Mouse (Mus musculus) intestine, postnatal 0 days (tissue): ENCODE measurements around the gene Tiam2. TPM values are rescaled to one million over a fixed set of nuclear protein-coding genes. Genes with fewer than 3 reads are reported as not detected.

ENCODE experiments used
- ATAC-seq: fragments of 200-750 bp; cut with Nextera tagmentation; 2 replicates; pipeline ENCODE4 v1.8.0; 2017; ENCODE audit warnings: mild to moderate bottlenecking, moderate TSS enrichment, moderate library complexity
- H3K27ac ChIP-seq: fragments of 300-500 bp; sonication (generic); 2 replicates; pipeline ENCODE4 v1.5.1; 2014; ENCODE audit warnings: mild to moderate bottlenecking, low read depth, low read length, moderate library complexity
- H3K27me3 ChIP-seq: fragments of 300-500 bp; sonication (generic); replicated peaks from 2 replicates; pipeline ENCODE4 v1.6.1; 2014; ENCODE audit warnings: low read length, mixed read lengths; ENCODE audit not compliant: control insufficient read depth, insufficient read depth
- H3K36me3 ChIP-seq: fragments of 300-500 bp; sonication (generic); 2 replicates; pipeline ENCODE4 v1.6.1; 2014; ENCODE audit warnings: mild to moderate bottlenecking, moderate library complexity; ENCODE audit not compliant: control insufficient read depth, insufficient read depth
- H3K4me1 ChIP-seq: fragments of 300-500 bp; sonication (generic); replicated peaks from 2 replicates; pipeline ENCODE4 v1.6.1; 2014; ENCODE audit warnings: antibody characterized with exemption, low read length, mixed read lengths; ENCODE audit not compliant: control insufficient read depth, insufficient read depth
- H3K4me2 ChIP-seq: fragments of 300-500 bp; sonication (generic); replicated peaks from 2 replicates; pipeline ENCODE4 v1.6.1; 2014; ENCODE audit warnings: low read depth, mild to moderate bottlenecking, moderate library complexity
- H3K4me3 ChIP-seq: fragments of 300-500 bp; sonication (generic); 2 replicates; pipeline ENCODE4 v1.5.1; 2014; ENCODE audit warnings: low read depth, low read length
- H3K9ac ChIP-seq: fragments of 300-500 bp; sonication (generic); 2 replicates; pipeline ENCODE4 v1.6.1; 2014; ENCODE audit warnings: mild to moderate bottlenecking, low read depth, low read length
- H3K9me3 ChIP-seq: fragments of 300-500 bp; sonication (generic); 2 replicates; pipeline ENCODE4 v1.6.1; 2016; ENCODE audit warnings: mixed run types; ENCODE audit not compliant: control insufficient read depth
- CTCF ChIP-seq: sonication (generic); IDR thresholded peaks from 2 replicates; pipeline ENCODE4 v1.5.1; 2016; ENCODE audit warnings: low read depth, mild to moderate bottlenecking, control low read depth, antibody characterized with exemption, moderate library complexity
- WGBS: fragments of 180-500 bp; shearing (Covaris S2); extraction: QIAGEN DNeasy Blood & Tissue Kit; methylation state at CpG from one replicate; pipeline ENCODE4 v1.1.7; 2014; 5-methylcytosine and 5-hydroxymethylcytosine counted together
- polyA plus RNA-seq: library from polyadenylated mRNA; unstranded; fragments of >200 nt; fragmentation: Nextera tagmentation; extraction: Ambion mirVana; gene quantifications from 2 replicates; pipeline ENCODE4 v1.2.1, GENCODE M21; 2015

The Tiam2 gene
- polyA plus RNA-seq, 1 experiment from 2014 or later, result 1.9 TPM

DNA sequence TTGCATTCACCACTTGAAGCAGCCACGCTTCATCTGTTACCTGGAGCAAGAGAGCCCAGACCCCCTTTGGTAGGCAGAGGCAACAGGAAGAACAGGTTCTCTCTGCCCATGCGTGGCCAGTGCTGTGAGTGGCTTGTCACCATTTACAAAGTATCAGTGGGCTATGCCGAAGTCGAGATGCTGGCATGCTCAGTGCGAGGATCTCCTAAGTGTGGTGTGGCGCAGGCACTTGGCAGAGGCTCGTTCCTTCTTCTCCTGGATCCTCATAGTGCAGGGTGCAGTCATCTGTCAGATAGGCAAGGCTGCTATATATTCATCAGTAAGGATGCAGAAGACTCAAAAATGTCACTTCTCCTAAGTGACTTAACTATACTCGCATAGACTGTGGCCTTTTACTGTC lies 173.1 kb downstream of the Tiam2 start:
- TF ChIP-seq CTCF, result no peak
- Histone ChIP-seq H3K9me3 (no peaks in the 10 kb centered on the region), H3K4me3 (no peak overlapping the region), H3K27ac (no peak overlapping the region), H3K4me2 (no peak overlapping the region), H3K9ac (no peak overlapping the region), H3K36me3 (no peaks in the 10 kb centered on the region), H3K4me1 (no peaks in the 10 kb centered on the region), H3K27me3 (no peaks in the 10 kb centered on the region)
- no peak for ATAC-seq
- WGBS, result 91% methylated on average over 8 of the region's 8 CpGs

DNA sequence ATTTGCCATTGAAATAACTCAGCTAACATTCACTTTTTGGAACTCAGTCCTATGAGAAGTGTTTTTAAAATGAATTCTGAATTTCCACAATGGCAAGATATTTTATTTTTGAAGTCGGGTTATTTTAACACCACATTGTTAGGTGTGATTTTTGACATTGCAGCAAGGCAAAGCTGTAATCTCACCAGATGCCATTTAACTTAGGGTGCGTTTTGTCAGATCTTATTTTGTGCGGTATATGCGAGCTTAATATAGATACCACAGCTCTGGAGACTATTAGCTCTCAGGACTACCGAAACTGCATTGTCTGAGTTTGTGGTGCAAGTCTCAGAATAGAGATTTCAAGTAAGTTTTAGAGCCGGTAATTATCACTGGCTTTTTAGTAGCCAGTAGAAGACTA lies 173.7 kb downstream of the Tiam2 start:
- 95% methylated on average over 6 of the region's 6 CpGs for WGBS
- no peak for TF ChIP-seq CTCF
- Histone ChIP-seq H3K27me3 (no peaks in the 10 kb centered on the region), H3K36me3 (no peaks in the 10 kb centered on the region), H3K9me3 (no peaks in the 10 kb centered on the region), H3K27ac (no peak overlapping the region), H3K4me1 (no peaks in the 10 kb centered on the region), H3K4me2 (no peak overlapping the region), H3K4me3 (no peak overlapping the region), H3K9ac (no peak overlapping the region)
- no peak for ATAC-seq

DNA sequence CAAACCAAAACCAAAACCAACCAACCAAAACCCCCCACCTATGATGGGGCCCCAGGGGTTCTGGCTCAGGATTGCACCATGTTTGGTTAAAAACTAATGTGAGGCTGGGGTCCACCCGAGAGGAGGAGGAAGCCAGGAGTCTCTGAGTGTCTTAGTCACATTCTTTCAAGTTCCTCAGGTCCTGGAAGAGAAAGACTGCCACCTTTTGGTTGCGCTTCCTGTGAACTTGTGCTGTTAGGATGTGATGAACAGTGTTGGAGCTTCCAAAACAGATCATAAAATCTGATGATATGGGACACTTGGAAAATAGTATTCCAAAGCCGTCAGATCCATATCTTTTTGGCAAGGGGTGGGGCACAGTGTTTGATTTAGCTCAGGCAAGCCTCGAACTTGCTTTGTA lies 174.6 kb downstream of the Tiam2 start:
- no peak for ATAC-seq
- 79% methylated on average over 4 of the region's 4 CpGs for WGBS
- peak; percentile 32 for TF ChIP-seq CTCF

DNA sequence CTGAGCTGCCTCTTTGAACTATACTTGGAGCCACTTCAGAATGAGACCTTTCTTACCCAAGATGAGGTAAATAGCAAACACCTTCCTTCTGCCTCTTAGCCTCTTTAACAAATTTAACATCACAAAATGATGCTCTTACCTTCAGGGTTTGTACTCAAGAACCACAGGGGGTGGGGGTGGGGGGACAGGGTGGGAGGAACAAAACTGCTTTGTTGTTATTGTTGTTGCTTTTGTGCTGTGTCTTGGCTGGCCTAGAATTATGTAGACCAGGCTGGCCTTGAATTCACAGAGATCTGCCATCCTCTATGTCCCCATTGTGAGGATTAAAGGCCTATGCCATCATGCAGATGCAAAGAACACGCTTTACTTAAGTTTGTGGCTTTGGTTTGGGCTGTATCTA lies 179.3 kb downstream of the Tiam2 start:
- Histone ChIP-seq H3K36me3 (no peaks in the 10 kb centered on the region), H3K27ac (no peak overlapping the region), H3K9me3 (no peaks in the 10 kb centered on the region), H3K4me1 (no peaks in the 10 kb centered on the region), H3K9ac (no peak overlapping the region), H3K4me2 (no peak overlapping the region), H3K4me3 (no peak overlapping the region), H3K27me3 (no peaks in the 10 kb centered on the region)
- WGBS, result 79% methylated on average over 1 of the region's 1 CpGs
- TF ChIP-seq CTCF, result no peak
- no peak for ATAC-seq

More for the DNA sequence above, 174.6 kb downstream of the Tiam2 start:
- H3K4me3 ChIP-seq, result no peak overlapping the region
- H3K36me3 ChIP-seq, result no peaks in the 10 kb centered on the region
- no peak overlapping the region for H3K27ac ChIP-seq
- H3K9ac ChIP-seq, result no peak overlapping the region
- no peaks in the 10 kb centered on the region for H3K4me1 ChIP-seq
- no peaks in the 10 kb centered on the region for H3K27me3 ChIP-seq
- no peaks in the 10 kb centered on the region for H3K9me3 ChIP-seq
- no peak overlapping the region for H3K4me2 ChIP-seq

DNA sequence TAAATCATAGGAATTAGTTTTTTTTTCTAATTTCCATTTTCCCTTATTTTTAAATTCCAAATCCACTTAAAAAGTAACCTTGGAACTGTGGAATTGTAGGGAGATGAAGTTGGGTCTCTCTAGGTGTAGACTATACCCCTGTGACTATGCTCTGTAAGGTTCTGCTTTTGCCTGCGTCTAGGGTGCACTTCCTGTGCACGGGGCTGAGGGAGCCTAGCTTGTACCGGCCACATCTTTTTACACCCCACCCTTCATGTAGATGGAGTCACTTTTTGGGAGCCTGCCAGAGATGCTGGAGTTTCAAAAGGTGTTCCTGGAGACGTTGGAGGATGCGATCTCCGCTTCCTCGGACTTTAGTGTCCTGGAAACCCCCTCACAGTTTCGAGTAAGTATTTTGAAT lies 180.1 kb downstream of the Tiam2 start:
- WGBS, result 75% methylated on average over 8 of the region's 8 CpGs
- Histone ChIP-seq H3K9me3 (no peaks in the 10 kb centered on the region), H3K4me3 (no peak overlapping the region), H3K27ac (no peak overlapping the region), H3K27me3 (no peaks in the 10 kb centered on the region), H3K4me1 (no peaks in the 10 kb centered on the region), H3K9ac (no peak overlapping the region), H3K4me2 (no peak overlapping the region), H3K36me3 (no peaks in the 10 kb centered on the region)
- ATAC-seq, result no peak
- TF ChIP-seq CTCF, result no peak

DNA sequence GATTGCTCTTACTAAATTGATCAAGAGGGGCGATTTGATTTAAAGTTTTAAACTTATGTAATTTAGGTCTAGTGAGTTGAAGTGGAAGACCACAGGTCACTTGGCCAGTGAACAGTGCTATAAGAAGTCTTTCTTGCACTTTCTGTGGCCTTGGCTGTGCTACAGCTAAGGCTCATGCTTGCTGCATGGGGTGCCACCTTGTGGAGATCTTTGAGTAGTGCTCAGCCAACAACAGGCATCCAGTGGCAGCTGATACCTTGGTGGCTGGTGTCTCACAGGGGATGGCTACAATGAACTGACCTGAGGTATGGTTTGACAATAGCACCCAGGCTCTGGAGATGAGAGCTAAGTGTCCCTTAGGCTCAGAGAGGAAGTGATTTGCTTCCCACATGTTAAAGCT lies 183.5 kb downstream of the Tiam2 start:
- no peaks in the 10 kb centered on the region for H3K9me3 ChIP-seq
- no peak overlapping the region for H3K9ac ChIP-seq
- peak; percentile 54; the same call in 1 of the 2 replicates for ATAC-seq
- H3K36me3 ChIP-seq, result no peaks in the 10 kb centered on the region
- no peak overlapping the region for H3K27ac ChIP-seq
- no peaks in the 10 kb centered on the region for H3K4me1 ChIP-seq
- no peak overlapping the region for H3K4me2 ChIP-seq
- no peak overlapping the region for H3K4me3 ChIP-seq
- TF ChIP-seq CTCF, result peak; percentile 96
- WGBS, result 21% methylated on average over 1 of the region's 1 CpGs
- no peaks in the 10 kb centered on the region for H3K27me3 ChIP-seq

DNA sequence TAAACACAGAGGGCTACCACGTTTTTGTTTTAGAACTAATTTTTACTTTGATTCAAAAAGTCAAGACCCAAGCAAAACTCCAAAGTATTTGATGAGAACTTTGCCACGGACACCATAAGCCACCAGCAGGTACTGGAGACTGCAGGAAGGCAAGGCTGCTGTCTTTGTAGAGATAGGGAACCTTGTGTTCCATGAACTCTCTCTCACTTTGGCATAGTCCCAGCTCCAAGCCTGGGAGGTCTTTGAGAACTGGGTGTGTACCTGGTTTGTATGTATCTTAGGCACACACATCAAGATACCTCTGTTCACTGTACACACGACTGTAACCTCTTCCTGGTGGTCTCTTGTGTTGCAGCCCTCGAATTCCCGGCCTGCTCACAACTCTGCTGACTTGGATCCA lies 187.9 kb downstream of the Tiam2 start:
- no peaks in the 10 kb centered on the region for H3K4me1 ChIP-seq
- no peak overlapping the region for H3K4me3 ChIP-seq
- H3K27ac ChIP-seq, result no peak overlapping the region
- H3K27me3 ChIP-seq, result no peaks in the 10 kb centered on the region
- no peak overlapping the region for H3K9ac ChIP-seq
- 85% methylated on average over 5 of the region's 5 CpGs for WGBS
- peaks cover 17% of the 10 kb centered on the region; the same call in 1 of the 2 replicates for H3K36me3 ChIP-seq
- H3K4me2 ChIP-seq, result no peak overlapping the region
- H3K9me3 ChIP-seq, result no peaks in the 10 kb centered on the region
- TF ChIP-seq CTCF, result no peak
- ATAC-seq, result no peak
